Mouse (Mus musculus): ENCODE data around the gene Enox1. TPM values are rescaled to one million over a fixed set of nuclear protein-coding genes. Genes with fewer than 3 reads are reported as not detected.

Enox1 gene
- total and polyA plus RNA-seq, 2 experiments from 2014 or later = 29.1 to 42.7 TPM

DNA sequence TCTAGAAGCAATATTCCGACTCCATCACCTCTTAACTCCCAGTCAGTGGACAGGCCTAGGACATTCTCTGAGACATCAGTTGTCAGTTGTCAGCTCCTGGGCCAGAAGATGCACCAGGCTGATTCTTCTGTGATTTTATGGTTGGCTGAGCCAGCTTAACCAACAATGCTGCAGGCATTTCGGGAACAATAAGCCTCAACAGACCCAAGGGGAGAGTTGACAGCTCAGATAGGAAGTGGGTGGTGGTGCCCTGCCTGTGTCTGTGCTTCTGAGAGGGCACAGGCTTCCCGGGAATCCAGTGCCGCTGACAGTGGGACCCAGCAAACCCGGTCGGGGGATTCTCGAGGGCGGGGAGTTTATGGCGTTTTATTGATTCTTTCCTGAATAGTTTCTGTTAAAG lies 229.1 kb downstream of the Enox1 start:
- H3K9ac ChIP-seq (replicated peaks; ENCODE audit: low read length) = no peak overlapping the region
- DNase-seq (ENCODE audit: low spot score) = no peak
- H3K9me3 ChIP-seq (ENCODE audit: low read length) = no peaks in the 10 kb centered on the region
- no peak overlapping the region for H3K4me3 ChIP-seq (ENCODE audit: low read length)
- WGBS = 21% methylated on average over 9 of the region's 9 CpGs
- 0 out of 2 replicates have a peak, but pooled peaks cover 3% of the 10 kb centered on the region for H3K4me1 ChIP-seq (ENCODE audit: insufficient read depth, low read length)
- H3K27me3 ChIP-seq (ENCODE audit: insufficient read depth, low read length) = no peaks in the 10 kb centered on the region
- ATAC-seq = 0 out of 2 replicates have a peak, but pooled peaks have one; percentile 21
- no peak overlapping the region for H3K27ac ChIP-seq
- no peak overlapping the region for H3K4me2 ChIP-seq (ENCODE audit: low read depth, low read length)
- no peak for TF ChIP-seq CTCF (IDR thresholded peaks at IDR 0.05; ENCODE audit: low read depth)
- H3K36me3 ChIP-seq (ENCODE audit: insufficient read depth, low read length) = no peaks in the 10 kb centered on the region

DNA sequence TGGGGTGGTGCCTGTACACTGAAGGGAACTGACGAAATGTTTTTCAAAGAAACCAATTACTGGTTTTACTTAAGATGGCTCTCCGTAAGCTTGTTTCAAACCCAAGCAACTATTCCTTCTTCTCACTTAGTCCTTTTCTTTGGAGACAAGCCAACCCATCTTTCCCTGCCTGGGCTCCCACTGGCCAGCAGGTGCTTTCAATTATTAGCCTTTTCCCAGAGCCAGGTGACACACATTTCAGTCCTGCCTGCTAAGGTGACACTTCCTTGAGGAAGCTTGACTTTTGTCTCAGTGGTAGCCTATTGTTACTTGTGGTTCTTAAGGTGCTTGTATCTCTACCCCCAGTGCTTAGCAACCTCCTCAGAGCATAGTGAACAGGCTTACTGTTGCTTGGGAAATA lies 231.3 kb downstream of the Enox1 start:
- DNase-seq (ENCODE audit: low spot score) (no peak), ATAC-seq (no peak)
- Histone ChIP-seq H3K36me3 (ENCODE audit: insufficient read depth, low read length) (no peaks in the 10 kb centered on the region), H3K4me3 (ENCODE audit: low read length) (no peak overlapping the region), H3K27me3 (ENCODE audit: insufficient read depth, low read length) (no peaks in the 10 kb centered on the region), H3K9ac (replicated peaks; ENCODE audit: low read length) (no peak overlapping the region), H3K4me2 (ENCODE audit: low read depth, low read length) (no peak overlapping the region), H3K4me1 (ENCODE audit: insufficient read depth, low read length) (0 out of 2 replicates have a peak, but pooled peaks cover 3% of the 10 kb centered on the region), H3K27ac (no peak overlapping the region), H3K9me3 (ENCODE audit: low read length) (no peaks in the 10 kb centered on the region)
- 93% methylated on average over 2 of the region's 2 CpGs for WGBS
- TF ChIP-seq CTCF (IDR thresholded peaks at IDR 0.05; ENCODE audit: low read depth) = no peak

DNA sequence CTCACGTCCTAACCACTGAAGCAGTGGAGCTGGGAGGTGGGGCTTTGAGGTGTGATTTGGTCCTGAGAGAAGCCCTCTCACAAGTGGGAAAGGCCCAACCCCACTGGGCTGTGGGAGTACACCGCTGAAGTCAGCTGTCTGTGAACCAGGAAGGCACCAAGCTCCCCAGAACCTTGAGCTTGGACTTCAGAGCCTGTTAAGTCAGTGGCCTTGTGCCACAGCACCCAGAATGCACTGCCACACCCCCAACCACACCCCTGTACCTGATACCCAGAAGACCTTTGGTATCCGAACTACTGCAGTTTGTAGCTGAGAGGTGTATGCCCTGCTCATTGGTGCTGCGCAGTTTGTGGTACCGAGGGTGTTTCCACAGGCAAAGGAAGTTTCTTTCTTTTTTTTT lies 232.7 kb downstream of the Enox1 start:
- DNase-seq (ENCODE audit: low spot score) (no peak), ATAC-seq (no peak)
- no peak overlapping the region for H3K4me3 ChIP-seq (ENCODE audit: low read length)
- no peaks in the 10 kb centered on the region for H3K27me3 ChIP-seq (ENCODE audit: insufficient read depth, low read length)
- H3K4me1 ChIP-seq (ENCODE audit: insufficient read depth, low read length) = 0 out of 2 replicates have a peak, but pooled peaks cover 3% of the 10 kb centered on the region
- no peak overlapping the region for H3K27ac ChIP-seq
- H3K4me2 ChIP-seq (ENCODE audit: low read depth, low read length) = no peak overlapping the region
- WGBS = 88% methylated on average over 5 of the region's 5 CpGs
- no peak for TF ChIP-seq CTCF (IDR thresholded peaks at IDR 0.05; ENCODE audit: low read depth)
- no peak overlapping the region for H3K9ac ChIP-seq (replicated peaks; ENCODE audit: low read length)
- no peaks in the 10 kb centered on the region for H3K36me3 ChIP-seq (ENCODE audit: insufficient read depth, low read length)
- no peaks in the 10 kb centered on the region for H3K9me3 ChIP-seq (ENCODE audit: low read length)

DNA sequence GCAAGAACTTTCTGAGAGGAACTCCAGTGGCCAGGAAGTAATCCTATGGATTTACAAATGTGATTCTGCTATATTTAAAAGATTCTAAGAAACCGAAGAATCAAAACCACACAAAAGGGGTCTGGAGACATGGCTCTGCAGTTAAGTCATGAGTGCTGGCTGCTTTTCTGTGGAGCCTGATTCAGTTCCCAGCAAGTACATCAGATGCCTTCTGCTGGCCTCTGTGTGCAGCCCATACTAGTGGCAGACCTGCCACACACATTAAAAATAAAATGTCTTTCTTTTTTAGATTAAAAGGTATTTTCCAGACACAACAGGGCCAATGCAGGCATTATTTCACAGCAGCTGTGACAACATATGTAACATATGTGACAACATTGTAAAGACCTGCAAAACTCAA lies 235.9 kb downstream of the Enox1 start:
- no peak for DNase-seq (ENCODE audit: low spot score)
- Histone ChIP-seq H3K27ac (no peak overlapping the region), H3K4me2 (ENCODE audit: low read depth, low read length) (no peak overlapping the region), H3K4me1 (ENCODE audit: insufficient read depth, low read length) (no peaks in the 10 kb centered on the region), H3K9ac (replicated peaks; ENCODE audit: low read length) (no peak overlapping the region), H3K9me3 (ENCODE audit: low read length) (no peaks in the 10 kb centered on the region), H3K4me3 (ENCODE audit: low read length) (no peak overlapping the region), H3K27me3 (ENCODE audit: insufficient read depth, low read length) (no peaks in the 10 kb centered on the region), H3K36me3 (ENCODE audit: insufficient read depth, low read length) (no peaks in the 10 kb centered on the region)
- TF ChIP-seq CTCF (IDR thresholded peaks at IDR 0.05; ENCODE audit: low read depth) = no peak
- 79% methylated on average over 1 of the region's 1 CpGs for WGBS
- ATAC-seq = no peak

DNA sequence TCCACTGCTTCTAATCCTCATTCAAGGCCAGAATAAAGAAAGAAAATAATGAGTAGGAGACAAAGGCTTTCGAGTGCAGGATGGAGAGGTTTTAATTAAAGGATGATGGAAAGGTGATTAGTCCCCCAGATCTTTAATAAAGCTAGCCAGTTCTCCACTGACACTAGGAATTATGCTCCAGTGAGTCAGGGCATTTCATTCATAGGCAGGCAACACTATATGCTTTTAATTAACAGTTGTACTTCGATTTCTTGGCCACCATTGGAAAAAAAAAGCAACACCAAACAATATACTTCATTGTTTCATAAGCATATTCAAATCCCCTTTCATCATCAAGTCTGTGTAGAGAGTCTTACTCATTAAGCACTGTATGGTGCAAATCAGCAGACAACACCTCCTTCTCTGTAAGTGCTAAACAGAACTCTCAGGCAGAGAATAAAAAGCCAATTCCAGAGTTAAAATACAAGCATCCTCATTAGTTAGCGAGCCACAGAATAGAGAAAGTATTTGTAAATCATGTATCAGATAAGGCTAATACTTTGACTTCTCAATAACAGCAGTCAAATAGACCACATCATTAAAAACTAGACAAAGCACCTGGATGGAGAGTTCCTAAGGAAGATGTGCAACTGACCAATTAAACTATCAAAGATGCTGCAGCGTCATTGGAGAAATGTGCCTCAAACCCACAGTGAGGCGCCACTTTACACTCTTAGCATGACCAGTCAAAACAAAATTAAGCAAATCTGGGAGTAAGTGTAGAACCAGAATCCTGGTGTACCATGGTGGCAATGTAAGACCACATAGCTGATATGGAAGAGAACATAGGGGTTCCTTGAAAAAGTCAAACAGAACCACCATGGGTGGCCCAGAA lies 249.9 kb downstream of the Enox1 start:
- H3K36me3 ChIP-seq (ENCODE audit: insufficient read depth, low read length) = no peaks in the 10 kb centered on the region
- H3K4me1 ChIP-seq (ENCODE audit: insufficient read depth, low read length) = no peaks in the 10 kb centered on the region
- H3K9ac ChIP-seq (replicated peaks; ENCODE audit: low read length) = no peak overlapping the region
- no peak for DNase-seq (ENCODE audit: low spot score)
- no peak for TF ChIP-seq CTCF (IDR thresholded peaks at IDR 0.05; ENCODE audit: low read depth)
- H3K4me2 ChIP-seq (ENCODE audit: low read depth, low read length) = no peak overlapping the region
- H3K27me3 ChIP-seq (ENCODE audit: insufficient read depth, low read length) = no peaks in the 10 kb centered on the region
- H3K27ac ChIP-seq = no peak overlapping the region
- no peak overlapping the region for H3K4me3 ChIP-seq (ENCODE audit: low read length)
- 64% methylated on average over 5 of the region's 5 CpGs for WGBS
- no peaks in the 10 kb centered on the region for H3K9me3 ChIP-seq (ENCODE audit: low read length)
- no peak for ATAC-seq

DNA sequence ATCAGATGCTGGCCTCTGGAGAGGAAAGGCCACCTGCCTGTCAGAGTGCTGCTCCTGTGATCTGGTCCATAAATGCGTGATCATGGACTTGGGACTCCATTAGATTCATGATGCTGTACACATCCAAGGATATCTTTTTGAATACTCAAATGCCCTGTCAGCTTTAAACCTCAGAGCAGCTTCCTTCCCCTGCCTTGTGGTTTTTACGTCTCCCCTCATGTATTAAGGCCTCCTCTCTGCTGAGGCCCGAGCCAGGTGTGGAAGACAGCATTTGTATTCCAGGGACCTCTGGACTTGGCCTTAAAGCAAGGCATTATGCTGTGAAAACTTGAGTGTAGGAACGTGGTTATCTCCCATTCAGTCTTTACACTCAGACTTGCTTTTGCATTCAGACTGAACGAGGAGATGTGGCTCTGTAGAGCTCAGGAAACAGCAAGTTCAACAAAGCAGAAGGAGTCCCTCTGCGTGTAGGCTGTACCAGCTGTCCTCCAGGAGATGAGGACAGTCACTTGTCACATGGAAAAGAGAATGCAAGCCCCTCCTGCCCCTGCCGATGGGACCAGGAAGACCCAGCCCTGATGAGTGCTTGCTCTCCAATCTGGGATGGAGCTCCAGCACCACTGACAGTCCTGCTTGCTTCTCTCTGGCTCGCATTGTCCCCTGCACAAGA lies 252.8 kb downstream of the Enox1 start:
- no peaks in the 10 kb centered on the region for H3K9me3 ChIP-seq (ENCODE audit: low read length)
- no peak for DNase-seq (ENCODE audit: low spot score)
- H3K9ac ChIP-seq (replicated peaks; ENCODE audit: low read length) = no peak overlapping the region
- no peaks in the 10 kb centered on the region for H3K36me3 ChIP-seq (ENCODE audit: insufficient read depth, low read length)
- H3K4me2 ChIP-seq (ENCODE audit: low read depth, low read length) = no peak overlapping the region
- WGBS = 80% methylated on average over 8 of the region's 8 CpGs
- H3K27ac ChIP-seq = no peak overlapping the region; the same call in 1 of the 2 replicates
- no peak for ATAC-seq
- no peak for TF ChIP-seq CTCF (IDR thresholded peaks at IDR 0.05; ENCODE audit: low read depth)
- H3K4me3 ChIP-seq (ENCODE audit: low read length) = no peak overlapping the region
- no peaks in the 10 kb centered on the region for H3K27me3 ChIP-seq (ENCODE audit: insufficient read depth, low read length)
- no peaks in the 10 kb centered on the region for H3K4me1 ChIP-seq (ENCODE audit: insufficient read depth, low read length)

Data from hindbrain, postnatal 0 days (tissue).